Mouse (Mus musculus): ENCODE measurements around the gene Slc22a15. TPM values are rescaled to one million over a fixed set of nuclear protein-coding genes. Genes with fewer than 3 reads are reported as not detected.

The Slc22a15 gene
- total RNA-seq, 4 experiments from 2014 or later = 0.39 to 0.85 (median 0.66) TPM

DNA sequence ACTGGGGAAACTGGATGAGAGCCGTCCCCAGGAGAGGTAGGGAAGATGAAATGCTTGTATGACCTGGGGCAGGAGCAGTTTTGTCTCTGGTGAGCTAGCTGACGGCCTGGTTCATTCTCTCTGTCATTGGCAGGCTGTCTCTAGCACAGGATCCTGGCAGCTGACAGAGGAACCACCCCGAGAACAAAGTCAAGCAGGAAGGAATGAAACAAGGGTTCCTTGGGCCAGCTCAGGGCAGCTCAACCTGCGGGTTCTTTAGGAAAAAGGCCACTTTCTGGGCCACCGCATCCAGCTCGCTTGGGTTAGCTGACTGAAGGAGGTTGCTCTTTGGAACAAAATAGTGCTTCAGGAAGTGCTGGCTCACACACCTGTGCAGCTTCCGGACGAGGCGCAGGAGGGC, 109.5 kb downstream of the Slc22a15 start:
- DNase-seq (ENCODE audit: low spot score in 2 of 2) = no peak

- no peak for DNase-seq (ENCODE audit: low spot score in 2 of 2)
Observed at GRCm38 (mm10) chr3:101812341-101812962, 111.8 kb downstream of the Slc22a15 start.

- DNase-seq (ENCODE audit: low spot score in 2 of 2) = no peak
Observed at GRCm38 (mm10) chr3:101811931-101812330, 112.3 kb downstream of the Slc22a15 start.

DNA sequence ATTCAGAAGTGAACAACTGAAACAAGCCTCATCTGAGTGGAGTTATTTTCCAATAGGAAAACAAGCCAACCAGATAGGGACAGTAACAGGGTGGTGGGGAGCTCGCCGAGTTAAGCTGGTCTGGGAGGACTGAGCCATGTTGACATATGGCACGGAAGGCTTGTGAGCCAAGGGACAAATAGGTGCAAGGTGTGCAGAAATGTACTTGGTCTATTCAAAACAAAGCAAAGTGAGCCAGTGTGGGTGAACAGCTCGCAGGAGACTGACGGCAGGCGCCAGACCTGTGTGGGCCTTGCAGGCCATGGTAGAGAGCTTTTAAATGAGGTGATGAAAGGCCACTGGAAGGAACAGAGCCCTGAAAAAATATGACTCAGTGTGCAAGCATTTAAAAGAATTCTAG, 116.6 kb downstream of the Slc22a15 start:
- DNase-seq (ENCODE audit: low spot score in 2 of 2) = no peak

GRCm38 (mm10) chr3:101806941-101807340, 117.3 kb downstream of the Slc22a15 start:
- DNase-seq (ENCODE audit: low spot score in 2 of 2) = no peak

DNA sequence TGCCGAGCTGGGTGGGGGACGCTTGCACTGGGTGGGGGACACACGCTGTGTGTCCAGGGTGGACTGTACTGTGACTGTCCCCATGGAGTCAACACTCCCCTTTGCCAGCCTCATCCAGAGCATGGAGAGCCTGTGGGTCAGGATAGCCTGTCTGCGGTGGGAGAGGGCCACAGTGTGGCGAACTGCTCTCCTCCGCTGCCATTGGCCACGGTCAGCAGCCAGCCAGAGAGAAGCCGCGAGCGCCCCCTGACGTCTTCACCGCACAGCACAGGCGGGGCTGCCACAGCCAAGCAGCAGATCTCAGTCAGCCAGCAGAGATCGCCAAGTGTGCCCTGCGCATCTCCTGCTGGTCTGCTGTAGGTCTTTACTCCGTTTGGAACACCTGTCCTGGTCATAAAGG, 118.1 kb downstream of the Slc22a15 start:
- peak; percentile 70 to 80 for DNase-seq (ENCODE audit: low spot score in 2 of 2)

Other genes starting within 250 kb of the Slc22a15 start
- not detected for gene Mab21l3, start 75.5 kb downstream of the Slc22a15 start, total RNA-seq (2022)
- gene Nhlh2, start 85.6 kb upstream of the Slc22a15 start, total RNA-seq (2022) = not detected
- 10 to 100 TPM; 27.2 to 31.0 (median 28.5) TPM for gene Casq2, start 162.0 kb upstream of the Slc22a15 start, total RNA-seq (2022)